Mouse (Mus musculus) heart, embryonic 13.5 days (tissue): ENCODE measurements around the gene Dnal4. TPM values are rescaled to one million over a fixed set of nuclear protein-coding genes. Genes with fewer than 3 reads are reported as not detected.

Experiments
- ATAC-seq: fragments of 200-750 bp; cut with Nextera tagmentation; 2 replicates; pipeline ENCODE4 v1.8.0; 2017; ENCODE audit warnings: moderate TSS enrichment; ENCODE audit not compliant: insufficient number of reproducible peaks, low FRiP score, low TSS enrichment; ENCODE audit errors: extremely low read depth
- H3K27ac ChIP-seq: fragments of 300-500 bp; sonication (generic); replicated peaks from 2 replicates; pipeline ENCODE4 v1.5.1; 2015; ENCODE audit warnings: moderate library complexity, mild to moderate bottlenecking, inconsistent platforms
- H3K27me3 ChIP-seq: fragments of 300-500 bp; sonication (generic); replicated peaks from 2 replicates; pipeline ENCODE4 v1.6.1; 2015; ENCODE audit warnings: mild to moderate bottlenecking, inconsistent platforms
- H3K36me3 ChIP-seq: fragments of 300-500 bp; sonication (generic); 2 replicates; pipeline ENCODE4 v1.6.1; 2015; ENCODE audit warnings: mild to moderate bottlenecking, inconsistent platforms
- H3K4me1 ChIP-seq: fragments of 300-500 bp; sonication (generic); 2 replicates; pipeline ENCODE4 v1.6.1; 2015; ENCODE audit warnings: inconsistent platforms
- H3K4me2 ChIP-seq: fragments of 300-500 bp; sonication (generic); 2 replicates; pipeline ENCODE4 v1.6.1; 2015; ENCODE audit warnings: inconsistent platforms, mild to moderate bottlenecking, moderate library complexity
- H3K4me3 ChIP-seq: fragments of 300-500 bp; sonication (generic); 2 replicates; pipeline ENCODE4 v1.5.1; 2015; ENCODE audit warnings: moderate library complexity, mild to moderate bottlenecking, inconsistent platforms
- H3K9ac ChIP-seq: fragments of 300-500 bp; sonication (generic); 2 replicates; pipeline ENCODE4 v1.6.1; 2015; ENCODE audit warnings: inconsistent platforms, mild to moderate bottlenecking, moderate library complexity
- H3K9me3 ChIP-seq: fragments of 300-500 bp; sonication (generic); 2 replicates; pipeline ENCODE4 v1.6.1; 2016; ENCODE audit warnings: inconsistent platforms
- WGBS: fragments of 180-500 bp; shearing (Covaris S2); methylation state at CpG from one replicate; pipeline ENCODE4 v1.1.7; 2015; ENCODE audit warnings: mixed read lengths; 5-methylcytosine and 5-hydroxymethylcytosine counted together
- polyA plus RNA-seq: library from polyadenylated mRNA; unstranded; fragments of >200 nt; fragmentation: Nextera tagmentation; extraction: Ambion mirVana; gene quantifications from 2 replicates; pipeline ENCODE4 v1.2.1, GENCODE M21; 2015

The Dnal4 gene
- polyA plus RNA-seq, 1 experiment from 2014 or later: 35.6 TPM

DNA sequence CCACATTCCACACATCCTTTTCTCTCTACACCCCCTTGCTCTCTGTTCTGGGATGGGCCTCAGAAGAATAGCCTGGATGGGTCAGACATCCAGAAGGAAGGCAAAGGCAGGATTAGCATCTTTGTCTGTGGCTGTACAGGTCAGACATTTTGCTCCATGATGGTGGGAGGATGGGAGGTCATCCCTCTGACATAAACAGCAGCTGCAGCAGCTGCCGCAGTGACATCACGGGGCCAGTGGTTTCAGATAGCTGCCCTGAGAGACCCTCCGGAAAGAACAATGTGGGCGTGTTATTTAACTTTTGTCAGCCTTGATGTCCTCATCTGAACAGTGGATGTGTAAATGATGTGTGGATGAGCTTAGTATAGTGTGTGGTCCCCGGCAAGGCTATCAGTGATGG is 31.8 kb downstream of the Dnal4 start:
- no peak overlapping the region for H3K4me2 ChIP-seq
- peak overlapping the region; percentile 5; the same call in 1 of the 2 replicates for H3K9ac ChIP-seq
- peaks cover 20% of the 10 kb centered on the region for H3K4me1 ChIP-seq
- H3K27ac ChIP-seq: no peak overlapping the region
- 80% methylated on average over 5 of the region's 5 CpGs for WGBS
- no peaks in the 10 kb centered on the region for H3K9me3 ChIP-seq
- no peaks in the 10 kb centered on the region for H3K27me3 ChIP-seq
- ATAC-seq: no peak
- H3K36me3 ChIP-seq: peaks cover 3% of the 10 kb centered on the region; the same call in 1 of the 2 replicates
- H3K4me3 ChIP-seq: no peak overlapping the region

- Histone ChIP-seq H3K27ac (no peak overlapping the region), H3K4me2 (no peak overlapping the region)
- WGBS: 76% methylated on average over 10 of the region's 10 CpGs
These were observed 32.3 kb downstream of the Dnal4 start for GRCm38 (mm10) chr15:79745312-79745711.

GRCm38 (mm10) chr15:79744742-79745141 is 32.9 kb downstream of the Dnal4 start:
- Histone ChIP-seq H3K4me3 (no peak overlapping the region), H3K36me3 (0 out of 2 replicates have a peak, but pooled peaks cover 6% of the 10 kb centered on the region), H3K4me2 (no peak overlapping the region), H3K27ac (no peak overlapping the region), H3K4me1 (peaks cover 31% of the 10 kb centered on the region), H3K9me3 (no peaks in the 10 kb centered on the region), H3K27me3 (no peaks in the 10 kb centered on the region), H3K9ac (no peak overlapping the region)
- WGBS: 58% methylated on average over 8 of the region's 8 CpGs
- ATAC-seq: no peak

More at GRCm38 (mm10) chr15:79745312-79745711, 32.3 kb downstream of the Dnal4 start:
- Histone ChIP-seq H3K4me1 (peaks cover 25% of the 10 kb centered on the region), H3K4me3 (no peak overlapping the region), H3K36me3 (peaks cover 6% of the 10 kb centered on the region; the same call in 1 of the 2 replicates), H3K9me3 (no peaks in the 10 kb centered on the region), H3K9ac (peak overlapping the region; percentile 5; the same call in 1 of the 2 replicates), H3K27me3 (no peaks in the 10 kb centered on the region)
- no peak for ATAC-seq

- no peak for ATAC-seq
- Histone ChIP-seq H3K27me3 (no peaks in the 10 kb centered on the region), H3K4me2 (no peak overlapping the region), H3K9ac (no peak overlapping the region), H3K36me3 (peaks cover 13% of the 10 kb centered on the region), H3K27ac (no peak overlapping the region), H3K4me1 (peaks cover 38% of the 10 kb centered on the region), H3K9me3 (no peaks in the 10 kb centered on the region), H3K4me3 (no peak overlapping the region)
- WGBS: 89% methylated on average over 11 of the region's 11 CpGs
These were observed 33.6 kb downstream of the Dnal4 start for GRCm38 (mm10) chr15:79744001-79744400.

- peaks cover 40% of the 10 kb centered on the region for H3K4me1 ChIP-seq
- H3K9me3 ChIP-seq: no peaks in the 10 kb centered on the region
- WGBS: 0% methylated on average over 23 of the region's 23 CpGs
- ATAC-seq: no peak
- peaks cover 26% of the 10 kb centered on the region for H3K36me3 ChIP-seq
- peak overlapping the region; percentile 90 for H3K4me2 ChIP-seq
- H3K27me3 ChIP-seq: no peaks in the 10 kb centered on the region
- H3K9ac ChIP-seq: peak overlapping the region; percentile 93
- H3K27ac ChIP-seq: peak overlapping the region; percentile 84; the same call in 1 of the 2 replicates
- H3K4me3 ChIP-seq: peak overlapping the region; percentile 71
These were observed 35.0 kb downstream of the Dnal4 start for GRCm38 (mm10) chr15:79742706-79743023.

GRCm38 (mm10) chr15:79741921-79742705 is 35.5 kb downstream of the Dnal4 start, which contains the start of gene Sun2:
TSS of gene Sun2 (minus strand) at chr15:79742536.
- under 1% methylated on average over 78 of the region's 93 CpGs for WGBS
- H3K36me3 ChIP-seq: peaks cover 32% of the 10 kb centered on the region

GRCm38 (mm10) chr15:79741173-79741858 is 36.3 kb downstream of the Dnal4 start:
- H3K4me2 ChIP-seq: peak overlapping the region; percentile 90
- no peaks in the 10 kb centered on the region for H3K27me3 ChIP-seq
- 8% methylated on average over 14 of the region's 14 CpGs for WGBS
- H3K36me3 ChIP-seq: peaks cover 40% of the 10 kb centered on the region
- peak overlapping the region; percentile 71 for H3K4me3 ChIP-seq
- H3K27ac ChIP-seq: peak overlapping the region; percentile 84
- no peak for ATAC-seq
- no peaks in the 10 kb centered on the region for H3K9me3 ChIP-seq
- peak overlapping the region; percentile 93 for H3K9ac ChIP-seq
- H3K4me1 ChIP-seq: peaks cover 40% of the 10 kb centered on the region

More at GRCm38 (mm10) chr15:79741921-79742705, 35.5 kb downstream of the Dnal4 start, which contains the start of gene Sun2:
- H3K27me3 ChIP-seq: no peaks in the 10 kb centered on the region
- H3K9me3 ChIP-seq: no peaks in the 10 kb centered on the region
- H3K4me3 ChIP-seq: peak within 1 kb of the TSS; percentile 71
- peak; percentile 82 for ATAC-seq
- H3K4me2 ChIP-seq: peak within 1 kb of the TSS; percentile 90
- peak within 1 kb of the TSS; percentile 93 for H3K9ac ChIP-seq
- H3K4me1 ChIP-seq: peaks cover 40% of the 10 kb centered on the region
- peak within 1 kb of the TSS; percentile 84 for H3K27ac ChIP-seq

DNA sequence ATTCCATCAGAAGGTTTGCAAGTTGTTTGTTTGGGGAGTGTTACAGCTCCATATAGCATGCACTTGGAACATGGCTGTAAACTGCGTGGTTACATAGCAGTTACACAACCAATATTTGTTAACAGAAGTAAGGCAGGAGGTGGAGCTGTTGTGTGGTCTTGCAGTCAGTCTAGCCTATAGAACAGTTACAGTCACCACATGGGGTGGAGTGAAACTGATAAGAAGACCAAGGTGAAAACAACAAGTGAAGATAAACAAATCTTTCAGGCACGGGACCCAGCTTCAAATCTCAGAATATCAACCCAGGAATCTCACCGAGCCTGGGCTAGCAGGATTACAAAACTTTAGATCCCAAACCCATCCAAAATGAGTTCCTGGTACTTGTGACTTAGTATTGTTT is 36.9 kb downstream of the Dnal4 start:
- WGBS: 44% methylated on average over 3 of the region's 3 CpGs
- Histone ChIP-seq H3K4me3 (peak overlapping the region; percentile 71), H3K27me3 (no peaks in the 10 kb centered on the region), H3K4me2 (peak overlapping the region; percentile 90), H3K27ac (peak overlapping the region; percentile 84), H3K4me1 (peaks cover 43% of the 10 kb centered on the region), H3K9me3 (no peaks in the 10 kb centered on the region), H3K9ac (peak overlapping the region; percentile 93), H3K36me3 (peaks cover 45% of the 10 kb centered on the region)
- ATAC-seq: no peak

DNA sequence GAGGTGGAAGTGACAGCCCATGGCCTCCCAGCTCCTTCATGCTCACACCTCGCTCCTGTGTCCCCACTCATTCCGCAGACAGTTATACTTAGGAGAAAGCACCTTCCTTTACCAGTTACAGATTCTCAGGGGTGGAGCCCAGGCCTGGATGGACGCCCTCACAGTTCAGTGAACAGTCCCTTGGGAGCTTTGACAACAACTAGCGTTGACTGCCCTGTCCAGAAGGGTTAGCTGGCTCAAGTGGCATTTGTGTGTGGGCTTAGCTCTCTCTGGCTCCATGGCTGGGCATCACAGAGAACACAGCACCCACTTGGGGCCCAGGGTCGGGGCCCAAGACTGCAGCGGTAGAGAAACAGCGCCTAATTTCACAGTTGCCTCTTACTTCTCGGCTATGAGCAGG is 43.3 kb downstream of the Dnal4 start:
- peaks cover 26% of the 10 kb centered on the region for H3K4me1 ChIP-seq
- no peaks in the 10 kb centered on the region for H3K27me3 ChIP-seq
- no peaks in the 10 kb centered on the region for H3K9me3 ChIP-seq
- WGBS: 67% methylated on average over 8 of the region's 8 CpGs
- H3K4me3 ChIP-seq: no peak overlapping the region
- H3K4me2 ChIP-seq: no peak overlapping the region
- H3K27ac ChIP-seq: peak overlapping the region; percentile 98
- no peak for ATAC-seq
- peaks cover 92% of the 10 kb centered on the region for H3K36me3 ChIP-seq
- H3K9ac ChIP-seq: peak overlapping the region; percentile 74

DNA sequence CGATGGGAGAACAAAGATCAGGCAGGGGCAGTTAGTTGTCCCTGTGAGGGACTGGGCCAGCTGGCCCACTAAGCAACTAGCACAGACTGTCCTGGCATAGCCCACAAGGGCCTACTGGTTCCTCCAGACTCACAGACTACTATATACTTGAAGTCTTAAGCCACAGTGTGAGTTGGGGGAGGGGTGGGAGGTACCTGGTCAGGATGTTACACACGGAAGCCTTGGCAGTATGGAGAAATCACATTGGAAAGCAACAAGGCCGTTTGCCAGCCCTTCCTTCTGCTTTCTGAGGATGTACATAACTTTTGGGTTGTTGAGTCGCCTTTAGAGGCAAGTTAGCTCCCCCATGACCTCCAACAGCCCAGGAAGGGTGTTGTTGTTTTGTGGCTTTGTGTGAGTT is 44.0 kb downstream of the Dnal4 start:
- H3K9ac ChIP-seq: no peak overlapping the region
- H3K27me3 ChIP-seq: no peaks in the 10 kb centered on the region
- peak overlapping the region; percentile 98; the same call in 1 of the 2 replicates for H3K27ac ChIP-seq
- H3K4me1 ChIP-seq: peaks cover 21% of the 10 kb centered on the region
- no peak overlapping the region for H3K4me3 ChIP-seq
- no peaks in the 10 kb centered on the region for H3K9me3 ChIP-seq
- no peak overlapping the region for H3K4me2 ChIP-seq
- no peak for ATAC-seq
- WGBS: 74% methylated on average over 4 of the region's 4 CpGs
- peaks cover 92% of the 10 kb centered on the region for H3K36me3 ChIP-seq

- no peaks in the 10 kb centered on the region for H3K9me3 ChIP-seq
- H3K4me3 ChIP-seq: no peak overlapping the region
- peaks cover 21% of the 10 kb centered on the region for H3K4me1 ChIP-seq
- H3K9ac ChIP-seq: no peak overlapping the region
- H3K4me2 ChIP-seq: no peak overlapping the region
- peaks cover 92% of the 10 kb centered on the region for H3K36me3 ChIP-seq
- no peak for ATAC-seq
- H3K27ac ChIP-seq: no peak overlapping the region
- no peaks in the 10 kb centered on the region for H3K27me3 ChIP-seq
- 89% methylated on average over 8 of the region's 8 CpGs for WGBS
These were observed 44.5 kb downstream of the Dnal4 start for GRCm38 (mm10) chr15:79733192-79733591.
